Mouse (Mus musculus) layer of hippocampus, adult 11-12 months (tissue): ENCODE data around the gene Klhdc1.

ENCODE experiments used
- DNase-seq: peaks from one replicate; pipeline ENCODE4 v3.0.0; 2022; ENCODE audit warnings: low spot score

The Klhdc1 gene

GRCm38 (mm10) chr12:69240876-69241275 lies at the start of gene Klhdc1:
Gene Klhdc1, plus strand, starts transcription at chr12:69241176.
- DNase-seq, result no peak

- no peak for DNase-seq
Measured at GRCm38 (mm10) chr12:69191396-69191795, 49.6 kb upstream of the Klhdc1 start.

GRCm38 (mm10) chr12:69192637-69193036 lies 48.3 kb upstream of the Klhdc1 start:
- no peak for DNase-seq

DNA sequence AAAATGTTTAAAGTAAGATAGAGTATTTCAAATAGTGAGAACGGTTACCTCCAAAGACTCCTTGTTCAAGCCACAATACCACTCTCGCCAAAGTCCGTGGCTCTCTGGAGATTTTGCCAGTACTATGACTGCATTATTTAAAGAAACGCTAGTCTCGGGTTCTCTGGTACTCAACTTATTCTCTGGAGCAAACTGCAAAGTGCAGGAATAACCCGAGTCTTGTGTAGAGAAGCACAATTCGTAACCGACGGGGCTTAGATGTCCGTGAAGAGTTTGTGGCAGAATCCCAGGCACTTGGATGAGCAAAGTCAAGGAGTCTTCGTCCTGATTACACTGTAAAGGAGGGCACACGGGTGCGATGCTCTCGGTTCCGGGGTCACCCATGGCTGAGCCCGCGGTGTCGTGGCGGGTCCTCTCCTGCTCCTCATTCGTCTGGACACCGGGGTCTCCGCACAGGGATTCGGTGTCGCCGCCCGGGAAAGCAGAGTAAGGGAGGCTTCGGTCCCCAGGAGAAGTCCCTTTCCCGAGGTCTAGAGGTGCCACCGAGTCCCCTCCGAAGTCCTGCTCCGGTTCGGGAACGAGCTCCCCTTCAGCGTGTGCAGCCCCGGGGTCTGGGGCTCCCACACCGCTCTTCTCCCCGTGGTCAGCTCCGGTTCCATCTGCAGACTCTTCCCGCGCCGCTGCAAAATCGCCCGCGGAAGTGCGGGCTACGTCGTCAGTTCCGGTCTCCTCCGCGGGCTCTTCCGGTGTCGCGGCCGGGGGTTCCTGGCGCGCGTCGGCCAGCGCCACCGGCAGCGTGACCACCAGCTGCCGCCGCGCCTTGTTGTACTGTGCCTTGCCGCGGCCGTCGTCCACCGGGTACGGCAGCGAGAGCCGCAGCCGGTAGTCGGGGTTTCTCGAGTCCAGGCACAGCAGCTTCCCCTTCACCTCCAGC lies 44.3 kb upstream of the Klhdc1 start, which contains the start of gene Gm49383:
Gm49383 (minus strand) TSS at position 661 of the 934 bp plus-strand sequence.
- peak; percentile 71 for DNase-seq

DNA sequence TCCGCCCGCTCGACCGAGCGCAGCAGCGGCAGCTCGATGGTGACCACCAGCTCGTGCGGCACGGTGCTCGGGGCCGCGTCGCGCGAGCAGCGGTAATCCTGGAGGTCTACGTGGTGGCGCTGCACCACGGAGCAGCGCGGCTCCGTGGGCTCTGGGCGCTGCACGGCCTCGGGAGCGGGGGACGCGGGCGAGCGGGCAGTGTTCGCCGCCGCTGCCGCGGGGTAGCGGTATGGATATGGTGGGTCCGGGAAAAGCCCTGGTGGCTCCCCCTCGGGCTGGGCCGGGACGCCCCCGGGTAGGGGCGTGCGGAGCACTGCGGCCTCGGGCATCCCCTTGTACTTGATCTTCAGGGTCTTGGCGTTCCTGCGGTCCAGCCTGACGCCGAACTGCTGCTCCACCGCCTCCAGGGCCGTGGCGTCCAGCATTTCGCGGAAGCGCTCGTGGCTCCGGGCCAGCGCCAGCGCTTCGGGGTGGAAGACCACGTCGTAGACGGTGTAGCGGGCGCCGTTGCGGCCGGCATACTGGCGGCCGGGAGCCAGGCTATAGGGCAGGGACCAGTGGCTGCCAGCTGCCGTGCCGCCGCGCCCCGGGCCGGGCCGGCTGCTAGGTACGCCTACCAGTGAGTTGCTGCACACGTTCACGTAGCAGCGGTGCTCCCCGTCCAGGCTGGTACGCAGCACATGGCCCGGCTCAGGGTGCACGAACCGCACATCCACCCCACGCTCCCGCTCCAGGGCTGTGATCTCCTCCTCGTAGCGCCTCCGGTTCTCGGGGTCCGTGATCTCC lies 43.4 kb upstream of the Klhdc1 start:
- no peak for DNase-seq

DNA sequence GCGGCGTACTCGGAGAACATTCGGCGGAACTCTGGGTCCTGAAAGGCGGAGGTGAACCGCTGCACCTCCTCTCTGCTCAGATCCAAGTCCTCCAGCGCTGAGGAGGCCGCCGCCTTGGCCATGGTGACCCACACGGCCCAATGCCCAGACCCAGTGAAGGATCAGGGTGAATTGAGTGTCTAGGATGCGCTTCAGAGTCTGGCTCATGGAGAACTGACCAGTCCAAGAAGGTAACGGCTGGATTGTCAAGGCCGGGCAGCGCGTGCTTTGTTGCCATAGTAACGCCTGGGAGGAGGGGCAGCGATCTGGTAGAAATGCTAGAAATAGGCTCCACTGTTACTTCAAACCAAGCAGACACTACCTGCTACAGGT lies 42.8 kb upstream of the Klhdc1 start, which contains the start of gene Dnaaf2:
Dnaaf2 (minus strand) TSS at position 266 of the 372 bp plus-strand sequence.
- peak; percentile 64 for DNase-seq

- no peak for DNase-seq
Measured at GRCm38 (mm10) chr12:69198985-69199384, 42.0 kb upstream of the Klhdc1 start.

DNA sequence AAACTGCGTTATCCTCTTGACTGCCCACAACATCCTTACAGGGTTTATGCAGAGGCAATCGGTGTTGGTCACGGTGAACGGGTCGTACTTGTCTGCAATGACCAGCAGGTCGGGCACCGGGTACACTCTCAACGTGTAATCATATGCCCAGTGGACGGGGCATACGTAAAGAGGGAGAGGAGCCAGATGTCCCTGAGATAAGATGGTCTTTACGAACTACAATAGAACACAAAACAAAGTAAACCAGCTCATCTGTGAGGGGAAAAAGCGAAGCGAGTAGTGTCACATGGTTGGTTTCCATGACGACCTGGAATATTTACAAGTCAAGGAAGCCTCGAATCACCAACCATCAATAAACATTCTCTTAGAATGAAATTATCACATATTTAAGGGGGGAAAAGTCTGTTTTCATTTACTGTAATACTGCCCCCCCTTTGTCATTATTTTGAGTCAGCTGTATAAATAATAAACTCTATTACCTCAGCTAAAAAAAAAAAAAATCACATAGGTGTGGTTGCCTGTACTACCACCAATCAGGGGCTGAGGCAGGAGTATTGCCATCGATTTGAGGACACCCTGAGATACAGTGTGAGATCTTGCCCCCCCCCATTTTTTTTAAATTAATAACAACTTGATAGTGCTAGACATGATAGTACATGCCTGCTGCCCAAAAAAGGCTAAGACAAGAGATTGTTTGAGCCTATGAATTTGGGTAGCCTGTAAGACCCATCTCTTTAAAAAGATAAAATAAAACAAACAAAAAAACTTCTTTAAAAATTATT lies 36.7 kb upstream of the Klhdc1 start, which contains the start of gene Gm49384:
Gm49384 (minus strand) TSS at position 216 of the 782 bp plus-strand sequence.
- no peak for DNase-seq

- no peak for DNase-seq
Measured at GRCm38 (mm10) chr12:69207396-69207795, 33.6 kb upstream of the Klhdc1 start.

DNA sequence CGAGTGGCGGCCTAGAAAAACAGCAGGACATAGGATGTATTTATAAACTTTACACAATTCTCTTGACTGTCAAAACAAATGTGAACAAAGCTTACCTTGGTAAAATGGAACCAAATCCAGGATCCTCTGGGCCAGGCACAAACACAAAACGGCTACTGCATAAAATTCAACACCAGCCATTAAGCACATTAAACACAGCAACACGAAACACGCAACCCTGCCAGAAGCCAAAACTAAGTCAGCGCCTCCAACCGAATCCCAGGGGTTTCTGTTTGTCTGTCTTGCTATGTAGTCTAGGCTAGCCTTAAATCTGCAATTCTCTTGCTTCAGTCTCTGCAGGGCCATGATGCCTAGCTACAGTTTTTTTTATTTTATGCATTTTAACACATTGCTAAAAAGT lies 33.0 kb upstream of the Klhdc1 start:
- DNase-seq, result no peak

GRCm38 (mm10) chr12:69208520-69208919 lies 32.5 kb upstream of the Klhdc1 start:
- no peak for DNase-seq

DNA sequence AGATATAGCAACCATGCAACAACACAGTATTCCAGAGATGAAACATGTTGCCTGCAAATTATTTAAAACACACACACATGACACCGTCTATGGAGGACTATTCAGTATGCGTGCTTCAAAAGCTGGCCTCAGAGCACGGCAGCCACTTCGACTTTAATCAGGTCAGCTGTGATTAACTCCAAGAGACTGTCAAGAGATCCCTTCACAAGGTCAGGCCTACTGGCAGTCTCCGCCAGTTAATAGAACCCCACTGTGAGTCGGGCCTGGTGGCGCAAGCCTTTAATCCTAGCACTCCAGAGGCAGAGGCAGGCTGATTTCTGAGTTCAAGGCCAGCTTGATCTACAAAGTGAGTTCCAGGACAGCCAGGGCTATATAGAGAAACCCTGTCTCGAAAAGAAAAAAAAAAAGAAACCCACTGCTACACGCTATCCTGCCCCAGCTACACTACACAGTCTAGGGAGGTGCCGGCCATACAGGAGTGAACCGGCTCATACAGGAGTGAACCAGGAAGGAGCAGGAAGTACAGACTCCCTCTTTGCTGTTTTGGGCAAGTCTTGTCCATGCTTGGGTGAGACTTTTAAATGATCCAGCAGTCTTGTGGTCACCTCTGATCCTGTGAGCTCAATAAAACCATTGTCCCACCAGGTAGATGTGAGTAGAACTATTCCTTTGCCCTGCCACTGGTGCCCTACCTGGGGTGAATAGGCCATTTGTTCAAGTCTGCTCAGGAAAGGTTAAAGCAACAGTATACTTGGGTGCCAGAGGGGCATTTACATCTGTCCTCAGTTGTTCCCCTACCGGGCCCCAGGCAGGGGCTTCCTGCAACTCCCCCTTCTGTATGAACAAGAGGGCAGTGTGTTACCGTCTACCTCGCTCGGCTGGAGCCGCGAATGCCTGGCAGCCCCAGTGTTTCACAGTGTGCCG lies 30.7 kb upstream of the Klhdc1 start:
- DNase-seq, result no peak

- DNase-seq, result no peak
Measured at GRCm38 (mm10) chr12:69211057-69211456, 29.9 kb upstream of the Klhdc1 start.

DNA sequence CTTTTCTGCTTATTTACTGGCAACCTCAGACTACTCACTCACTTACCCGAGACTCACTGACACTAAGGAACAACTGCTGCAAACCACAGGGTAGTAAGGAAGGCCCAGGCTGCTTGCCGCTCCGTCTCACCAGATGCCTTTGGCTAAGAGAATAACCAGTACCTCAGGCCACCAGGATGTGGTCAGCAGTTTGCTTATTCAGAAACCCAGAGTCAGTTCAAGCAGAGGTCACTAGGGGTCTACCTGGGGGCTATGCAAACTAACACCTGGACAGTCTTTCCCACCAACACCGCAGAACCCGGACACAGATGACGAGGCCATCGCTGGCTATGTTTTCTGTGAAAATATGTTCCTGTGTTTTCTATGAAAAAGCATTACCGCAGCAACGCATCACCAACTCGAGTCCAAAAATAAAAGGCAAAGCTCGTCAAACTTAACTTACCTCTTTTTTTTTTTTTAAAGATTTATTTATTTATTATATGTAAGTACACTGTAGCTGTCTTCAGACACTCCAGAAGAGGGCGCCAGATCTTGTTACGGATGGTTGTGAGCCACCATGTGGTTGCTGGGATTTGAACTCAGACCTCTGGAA lies 27.7 kb upstream of the Klhdc1 start:
- DNase-seq, result no peak

GRCm38 (mm10) chr12:69214393-69214792 lies 26.6 kb upstream of the Klhdc1 start:
- no peak for DNase-seq

DNA sequence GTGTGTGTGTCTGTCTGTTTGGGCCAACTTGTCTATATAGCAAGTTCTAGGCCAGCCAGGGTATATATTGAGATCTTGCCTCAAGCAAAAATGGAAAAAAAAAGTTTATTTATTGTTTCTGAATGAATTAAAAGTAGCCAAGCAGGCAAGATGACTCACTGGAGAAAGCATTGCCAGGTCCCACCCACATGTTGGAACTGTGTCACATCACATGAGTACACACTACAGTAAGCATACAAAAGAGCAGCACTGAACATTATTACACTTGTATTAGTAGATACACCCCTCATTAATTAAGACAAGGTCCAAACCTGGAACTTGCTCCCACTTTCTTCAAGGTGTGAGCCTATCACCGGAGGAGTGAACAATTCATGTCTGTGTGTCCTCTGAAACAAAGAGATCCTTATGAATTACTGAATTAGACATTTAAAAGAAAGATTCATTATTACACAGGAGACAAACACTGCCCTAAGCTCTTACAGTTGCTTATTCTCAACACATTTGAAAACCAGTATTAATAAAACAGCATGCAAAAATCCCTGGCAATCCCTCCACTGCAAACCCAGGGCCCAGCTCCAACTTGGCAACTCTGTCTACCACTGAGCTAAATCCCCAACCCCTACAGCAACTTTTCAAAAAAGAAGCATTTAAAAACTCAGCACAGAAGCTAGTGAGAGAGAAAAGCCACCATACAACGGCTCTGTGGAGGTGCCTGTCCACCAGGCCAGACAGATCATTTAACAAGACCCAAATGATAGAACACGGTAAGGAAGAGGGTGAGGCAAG lies 25.8 kb upstream of the Klhdc1 start:
- peak; percentile 76 for DNase-seq

DNA sequence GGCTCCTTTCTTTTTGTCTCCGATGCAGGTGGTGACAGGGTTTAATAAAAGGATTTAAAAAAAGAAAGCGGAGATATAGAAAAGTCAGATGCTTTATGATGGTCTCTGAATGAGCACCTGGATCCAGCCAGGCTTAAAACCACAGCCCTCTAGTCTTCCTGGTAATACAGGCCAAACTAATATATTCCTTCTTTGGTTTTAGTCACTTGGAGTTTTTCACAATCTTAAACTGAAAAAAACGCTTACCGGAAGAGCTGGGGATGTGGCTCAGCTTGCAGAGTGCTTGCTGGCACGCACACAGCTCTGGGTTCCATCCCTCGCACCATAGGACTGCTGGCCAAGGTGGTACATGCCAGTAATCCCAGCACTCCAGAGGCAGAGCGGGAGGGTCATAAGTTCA lies 24.4 kb upstream of the Klhdc1 start:
- DNase-seq, result no peak

DNA sequence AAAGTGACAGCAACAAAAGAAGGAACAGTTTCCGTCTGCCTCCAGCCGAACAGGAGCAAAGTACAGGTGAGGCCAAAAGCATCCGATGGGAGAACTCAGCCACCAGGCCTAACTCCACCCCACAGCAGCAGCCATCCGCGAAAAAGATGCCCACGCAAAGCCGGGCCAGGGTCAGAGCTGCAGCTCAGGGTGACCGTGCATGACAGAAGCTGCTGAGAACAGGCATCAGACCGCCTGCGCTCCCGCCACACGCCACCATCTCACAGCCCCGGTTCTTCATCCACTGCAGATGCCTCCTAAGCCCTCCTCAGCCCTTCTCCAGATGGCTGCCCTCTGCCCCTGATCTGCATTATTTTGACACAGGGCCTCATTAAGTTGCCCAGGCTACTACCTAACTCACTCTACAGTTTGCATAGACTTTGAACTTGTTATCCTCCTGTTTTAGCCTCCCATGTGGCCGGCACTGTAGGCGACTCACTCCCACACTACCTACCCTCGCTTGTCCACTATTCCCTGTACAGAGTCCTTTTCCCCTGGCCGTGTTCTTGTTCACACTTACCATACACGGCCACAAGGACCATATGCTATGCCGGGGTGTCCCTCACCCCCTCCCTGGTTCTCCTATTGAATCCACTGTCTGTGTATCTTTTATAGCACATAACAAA lies 20.2 kb upstream of the Klhdc1 start:
- DNase-seq, result no peak
